Mouse (Mus musculus) thymus, postnatal 14 days (tissue): ENCODE data around the gene Sprn.
A peak's percentile ranks its signal among the peaks of the same experiment; 100 is the strongest.

Experiments
- DNase-seq: peaks from one replicate; pipeline ENCODE4 v3.0.0; 2021

Sprn gene

GRCm38 (mm10) chr7:140154218-140154927, at the start of gene Sprn:
Sprn (minus strand) TSS chr7:140154877.
- no peak for DNase-seq

DNA sequence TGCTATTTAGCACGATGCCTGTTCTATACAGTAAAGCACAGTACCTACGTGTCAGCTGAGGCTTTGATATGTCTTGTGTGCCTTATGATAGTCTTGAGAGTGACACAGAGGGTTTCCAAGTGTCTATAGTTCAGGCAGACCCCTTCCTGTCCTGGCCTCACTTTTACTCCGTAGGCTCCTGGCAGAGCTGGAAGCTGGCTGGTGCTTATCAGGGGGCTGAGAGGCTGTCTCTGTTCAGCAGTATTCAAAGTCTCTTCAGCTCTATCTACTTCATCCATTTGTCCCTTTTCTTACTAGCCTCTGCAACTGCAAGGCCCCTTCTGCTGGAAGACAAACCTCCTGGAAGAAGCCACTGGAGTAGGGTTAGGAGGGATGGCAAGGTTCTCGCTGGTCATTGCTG, 46.4 kb upstream of the Sprn start:
- no peak for DNase-seq

DNA sequence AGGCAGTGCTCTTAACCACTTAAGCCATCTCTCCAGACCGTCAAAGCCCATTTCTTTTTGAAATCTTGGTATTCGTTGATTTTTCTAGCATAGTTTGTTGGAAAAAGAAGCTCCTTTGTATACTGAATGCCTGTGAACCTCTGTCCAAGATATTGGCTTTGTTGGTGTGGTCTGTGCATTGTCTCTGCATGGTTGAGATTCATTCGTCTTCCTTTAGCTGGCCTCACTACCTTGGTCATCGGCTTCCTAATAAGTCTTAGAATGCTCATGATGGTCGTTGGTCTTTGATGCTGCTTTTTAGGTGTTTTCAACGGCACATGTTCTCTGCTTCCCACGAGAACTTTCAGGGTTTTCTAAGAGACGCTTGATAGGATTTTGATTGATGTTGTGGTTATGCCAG, 41.3 kb upstream of the Sprn start:
- no peak for DNase-seq

DNA sequence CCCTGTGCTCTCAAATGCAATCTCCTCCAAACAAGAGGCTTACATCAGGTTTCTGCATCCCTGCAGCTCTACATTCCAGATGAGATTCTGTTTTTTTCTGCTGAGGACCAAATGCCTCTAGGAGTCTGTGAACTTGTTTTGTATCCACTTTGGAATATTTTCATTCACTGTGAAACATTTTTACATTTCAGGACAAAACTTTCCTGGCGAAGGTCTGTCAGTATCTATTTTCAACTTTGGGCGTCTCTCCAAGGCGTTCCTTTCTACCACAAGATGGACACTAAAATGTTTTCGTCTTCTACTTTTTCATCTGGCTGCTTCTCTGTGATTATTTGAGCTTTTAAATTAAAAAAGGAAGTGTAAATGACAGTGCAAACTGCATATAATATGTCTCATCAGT, 39.4 kb upstream of the Sprn start:
- DNase-seq, result no peak

DNA sequence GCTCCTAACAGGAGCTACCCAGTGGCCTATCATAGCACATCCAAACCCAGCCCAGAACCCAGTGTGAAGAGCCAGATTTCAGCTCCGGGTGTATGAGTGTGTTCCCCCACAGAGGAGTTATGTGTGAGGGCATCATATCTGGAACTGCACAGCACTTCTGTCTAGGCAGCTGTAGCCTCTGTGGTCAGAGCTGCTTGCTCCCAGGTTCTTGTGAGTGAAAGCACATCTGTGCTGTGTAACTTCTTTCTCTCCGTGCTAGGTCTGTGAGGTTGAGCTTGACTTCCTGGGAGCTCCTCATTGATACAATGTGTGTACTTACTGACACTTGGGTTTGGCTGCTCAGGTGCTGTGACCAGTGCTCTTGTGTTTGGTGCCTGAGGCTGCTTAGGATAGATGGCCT, 38.2 kb upstream of the Sprn start:
- DNase-seq, result peak; percentile 18

- no peak for DNase-seq
These were observed 37.8 kb upstream of the Sprn start for GRCm38 (mm10) chr7:140192445-140192844.

DNA sequence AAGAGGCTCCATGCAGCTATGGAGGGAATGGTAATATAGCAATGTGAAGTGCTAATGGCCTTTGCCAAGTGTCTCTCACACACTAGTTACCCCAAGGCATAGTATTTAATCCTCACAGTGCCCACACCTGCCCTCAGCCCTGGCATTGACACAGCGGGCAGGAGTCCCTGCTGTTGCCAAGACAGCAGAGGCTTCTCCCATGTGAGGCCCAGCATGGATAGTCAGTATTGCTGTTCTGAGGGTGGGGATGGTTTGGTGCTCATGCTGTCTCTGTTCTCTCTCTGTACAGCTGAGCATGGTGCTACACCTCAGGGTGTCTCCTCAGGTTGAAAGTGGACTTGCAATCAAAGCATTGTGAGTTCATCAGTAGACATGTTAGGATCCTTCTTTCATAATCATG, 35.8 kb upstream of the Sprn start:
- no peak for DNase-seq

GRCm38 (mm10) chr7:140188391-140189328, 34.0 kb upstream of the Sprn start:
- no peak for DNase-seq

DNA sequence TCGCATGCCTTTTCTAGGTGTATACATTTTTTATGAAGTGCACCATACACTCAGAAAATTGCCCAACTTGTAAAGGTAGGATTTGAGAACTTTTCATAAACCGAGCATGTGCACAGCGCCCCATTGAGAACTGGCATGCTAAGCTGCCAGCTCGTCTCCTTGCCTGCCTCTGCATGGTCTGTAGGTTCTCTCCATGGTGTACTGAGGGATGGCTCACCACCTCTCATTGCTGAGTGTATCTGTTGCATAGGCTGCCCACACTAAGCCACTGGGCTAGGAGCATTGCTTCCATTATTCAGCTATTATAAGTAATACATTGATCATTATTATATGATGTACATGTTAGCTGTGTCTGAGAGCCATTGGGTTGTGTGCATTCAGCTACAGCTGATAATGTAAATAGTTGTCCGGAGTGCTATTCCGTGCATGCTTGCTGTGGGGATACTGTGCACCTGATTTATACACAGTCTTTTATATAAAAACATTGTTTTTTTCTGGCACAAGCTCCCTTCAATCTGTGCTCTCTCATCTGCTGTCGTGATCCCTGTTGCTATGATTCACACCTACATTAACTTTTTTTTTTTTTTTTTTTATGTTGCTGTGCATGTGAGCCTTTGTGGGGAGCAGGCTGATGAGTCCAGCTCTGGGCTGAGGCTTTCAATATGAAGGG, 33.2 kb upstream of the Sprn start:
- DNase-seq, result no peak

DNA sequence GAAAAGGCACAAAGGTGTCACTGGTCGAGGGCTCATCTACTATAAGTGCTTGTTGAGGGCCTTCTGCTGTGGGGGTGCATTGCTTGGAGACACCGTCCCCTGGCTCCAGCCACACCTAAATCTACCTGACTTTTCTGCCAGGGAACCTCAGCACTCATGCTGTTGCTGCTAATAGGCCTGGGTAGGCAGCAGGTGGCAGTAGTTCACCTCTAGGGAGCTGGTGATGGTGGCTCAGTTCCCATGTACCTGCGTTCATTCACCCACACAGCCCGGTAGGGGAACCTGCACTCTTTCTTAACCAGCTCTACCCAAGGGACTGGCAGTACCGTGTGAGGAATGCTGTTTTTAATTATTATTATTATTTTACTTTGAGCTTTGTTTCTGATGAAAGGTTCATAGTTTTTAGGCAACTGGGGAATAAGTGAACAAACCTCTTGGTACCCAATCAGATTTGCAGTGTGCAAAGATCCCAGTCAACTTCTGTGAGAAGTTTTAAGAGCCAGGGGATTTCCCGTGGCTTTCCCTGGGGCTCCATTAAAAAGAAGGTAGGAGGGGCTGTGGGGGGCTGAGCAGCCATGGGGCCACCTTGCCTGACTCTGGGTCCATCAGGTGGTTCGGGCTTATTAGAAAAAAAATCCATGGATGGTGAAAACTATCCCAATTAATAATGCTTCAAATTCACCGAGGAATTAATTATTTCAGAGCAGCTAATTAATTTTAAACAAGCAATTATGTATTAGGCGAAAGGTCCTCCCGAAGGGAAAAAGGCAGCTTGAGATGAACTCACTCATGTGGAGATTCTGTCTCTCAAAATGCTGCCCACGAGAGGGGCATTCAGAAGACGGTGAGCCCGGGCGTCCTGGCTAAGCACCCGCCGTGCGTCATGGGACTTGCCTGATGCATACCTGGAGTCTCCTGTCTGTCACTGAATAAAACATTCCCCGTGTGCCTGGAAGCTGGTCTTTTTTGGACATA, 32.3 kb upstream of the Sprn start:
- peak; percentile 66 for DNase-seq

- DNase-seq, result no peak
These were observed 29.5 kb upstream of the Sprn start for GRCm38 (mm10) chr7:140184206-140184605.

GRCm38 (mm10) chr7:140180692-140181091, 26.0 kb upstream of the Sprn start:
- no peak for DNase-seq

DNA sequence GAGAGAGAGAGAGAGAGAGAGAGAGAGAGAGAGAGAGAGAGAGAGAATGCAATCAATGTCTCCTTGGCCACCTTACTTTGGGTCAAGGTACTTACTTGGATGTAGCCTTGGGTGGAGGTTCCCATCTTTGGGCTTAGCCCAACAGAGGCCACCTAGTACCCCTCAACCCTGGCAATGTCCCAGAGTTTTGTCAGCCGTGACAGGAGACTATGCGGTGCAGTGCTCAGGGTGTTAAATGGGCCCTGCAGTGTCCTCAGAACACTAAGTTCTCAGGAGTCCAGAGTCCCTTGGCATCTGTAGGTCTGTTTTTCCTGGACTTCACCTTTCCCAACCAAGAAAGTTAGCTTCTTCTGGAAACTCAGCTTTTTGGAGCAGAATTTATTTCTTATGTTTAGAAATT, 24.5 kb upstream of the Sprn start:
- no peak for DNase-seq

DNA sequence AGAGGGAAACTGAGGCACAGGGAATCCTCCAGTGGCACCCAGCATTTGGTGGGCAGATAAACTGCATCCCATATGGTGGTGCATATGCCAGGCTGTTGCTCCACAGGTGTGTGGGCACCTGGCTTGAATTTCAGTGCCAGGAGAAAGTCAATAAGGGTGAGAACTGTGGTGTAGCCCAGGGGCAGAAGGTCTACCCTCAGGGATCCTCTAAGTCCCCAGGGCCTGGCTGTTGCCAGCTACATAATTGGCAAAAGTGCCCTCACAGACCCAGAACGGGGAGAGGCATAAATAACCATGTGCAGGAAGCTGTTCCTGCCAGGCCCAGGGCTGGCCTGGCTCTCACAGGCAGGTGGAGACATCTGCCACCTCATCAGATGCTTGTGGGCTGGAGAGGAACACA, 18.3 kb upstream of the Sprn start, which contains the start of gene Olfr523:
Gene Olfr523, plus strand, starts transcription at position 282 of the 400 bp plus-strand sequence.
- no peak for DNase-seq

GRCm38 (mm10) chr7:140170863-140171262, 16.2 kb upstream of the Sprn start:
- DNase-seq, result no peak

DNA sequence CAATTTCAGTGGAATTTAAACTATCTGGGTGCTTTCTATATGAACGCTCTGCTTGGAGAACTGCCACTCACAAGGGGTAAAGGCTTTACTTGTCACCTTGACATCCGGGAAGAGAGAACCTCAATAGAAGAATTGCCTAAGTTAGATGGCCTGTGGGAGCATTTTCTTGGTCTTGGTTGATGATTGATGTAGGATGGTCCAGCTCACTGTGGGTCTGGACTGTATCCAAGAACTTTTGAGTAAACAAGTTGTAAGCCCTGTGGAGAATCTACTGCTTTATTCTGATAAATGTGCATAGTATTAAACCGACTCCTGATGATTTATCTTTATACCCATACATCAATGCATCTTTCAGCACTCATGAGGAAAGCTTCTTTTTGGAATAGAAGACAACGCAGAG, 14.7 kb upstream of the Sprn start:
- no peak for DNase-seq

- DNase-seq, result no peak
These were observed 13.3 kb upstream of the Sprn start for GRCm38 (mm10) chr7:140167950-140168349.

- no peak for DNase-seq
These were observed 10.0 kb upstream of the Sprn start, which contains the start of gene Olfr522 for GRCm38 (mm10) chr7:140164664-140165063. Olfr522 (minus strand) TSS chr7:140164764.

- DNase-seq, result no peak
These were observed 5.7 kb upstream of the Sprn start for GRCm38 (mm10) chr7:140160363-140160762.

DNA sequence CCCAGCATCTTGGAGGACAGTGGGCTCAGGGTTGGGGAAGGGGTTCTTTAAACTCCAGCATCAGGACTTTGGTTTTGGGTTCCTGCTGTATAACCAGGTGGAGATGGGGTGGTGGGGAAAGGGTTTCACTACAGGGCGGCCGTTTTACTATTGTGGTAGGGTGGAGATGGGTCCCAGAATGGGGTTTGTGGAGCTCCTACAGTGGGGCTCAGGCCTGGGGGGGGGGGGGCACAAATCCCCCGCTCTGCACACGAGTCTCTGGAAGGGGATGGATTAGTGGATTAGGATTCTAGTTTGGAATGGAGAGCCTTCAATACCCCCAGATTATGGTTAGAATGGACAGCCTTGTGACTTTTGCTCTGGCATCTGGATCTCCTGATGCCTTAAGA, 854 bp downstream of the Sprn start:
- DNase-seq, result no peak

DNA sequence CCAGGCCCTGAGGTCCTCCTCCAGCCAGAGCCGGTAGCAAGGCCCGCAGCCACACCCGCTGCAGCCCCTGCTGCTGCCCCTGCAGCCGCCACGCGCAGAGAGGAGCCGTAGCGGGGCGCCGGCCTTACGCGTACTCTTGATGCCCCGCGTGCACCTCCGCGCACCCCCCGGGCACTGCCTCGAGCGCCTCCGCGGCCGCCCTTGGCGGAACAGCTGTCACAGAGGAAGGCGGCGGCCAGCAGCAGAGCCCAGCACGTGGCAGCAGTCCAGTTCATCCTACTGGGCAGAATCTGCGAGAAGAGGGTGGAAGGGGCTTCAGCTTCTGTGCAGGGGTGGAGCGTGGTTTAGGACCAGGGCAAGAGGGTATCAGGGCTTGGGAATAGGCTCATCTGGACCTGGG, 1.3 kb downstream of the Sprn start:
- DNase-seq, result no peak

DNA sequence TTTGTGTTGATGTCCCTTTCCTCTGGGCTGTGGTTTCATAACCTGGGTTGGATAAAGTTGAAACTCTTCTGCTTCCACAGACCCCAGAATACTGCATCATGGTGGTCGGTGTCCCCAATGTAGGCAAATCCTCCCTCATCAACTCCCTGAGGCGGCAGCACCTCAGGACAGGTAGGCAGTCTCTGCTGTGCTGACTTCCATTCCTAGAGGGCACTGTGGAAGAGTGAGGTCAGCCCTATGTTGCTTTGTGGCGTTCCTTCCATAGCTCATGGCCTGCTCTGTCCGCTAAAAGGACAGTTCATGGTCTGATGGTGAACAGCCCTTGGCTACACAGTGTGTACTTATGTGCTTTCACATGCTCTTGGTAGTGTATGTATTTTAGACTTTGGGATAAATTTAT, 10.1 kb downstream of the Sprn start:
- no peak for DNase-seq
